Mouse (Mus musculus) CH12.LX (cell line): ENCODE measurements around the gene Macrod2. TPM values are rescaled to one million over a fixed set of nuclear protein-coding genes. Genes with fewer than 3 reads are reported as not detected.

Source experiments
- DNase-seq: peaks from one replicate; pipeline ENCODE4 v3.0.0-alpha.2; 2013; ENCODE audit errors: extremely low read depth
- H3K27ac ChIP-seq: 2 replicates; pipeline ENCODE4 v1.5.1; 2012; ENCODE audit warnings: low read depth, mild to moderate bottlenecking, control low read depth, moderate library complexity; ENCODE audit not compliant: insufficient read depth
- H3K27me3 ChIP-seq: replicated peaks from 2 replicates; pipeline ENCODE3; 2012; ENCODE audit warnings: inconsistent platforms
- H3K36me3 ChIP-seq, 2 experiments: replicated peaks in 1 of 2; 2 replicates each; pipeline versions ENCODE3 to v1.6.1; 2012; ENCODE audit warnings: inconsistent platforms in 1 of 2, low read length in 1 of 2, mild to moderate bottlenecking in 1 of 2, mixed read lengths in 1 of 2, moderate library complexity in 1 of 2; ENCODE audit not compliant: control insufficient read depth in 1 of 2, insufficient read depth in 1 of 2
- H3K4me1 ChIP-seq, 2 experiments: 2 replicates each; pipeline ENCODE4 v1.6.1; 2012; ENCODE audit warnings: inconsistent platforms in 1 of 2, moderate library complexity in 1 of 2; ENCODE audit not compliant: insufficient read depth in 2 of 2, control insufficient read depth in 1 of 2
- H3K4me2 ChIP-seq: 2 replicates; pipeline ENCODE4 v1.6.1; 2012; ENCODE audit warnings: low read depth, mild to moderate bottlenecking, control low read depth; ENCODE audit not compliant: poor library complexity, insufficient read depth, severe bottlenecking
- H3K4me3 ChIP-seq, 3 experiments: fragments of 150-350 bp in 1 of 3; sonication (generic) in 1 of 3; replicated peaks in 1 of 3; 2 replicates each; pipeline versions ENCODE3 to v1.5.1; 2011 to 2012; ENCODE audit warnings: low read depth in 2 of 3, low read length in 2 of 3, mild to moderate bottlenecking in 2 of 3, moderate library complexity in 2 of 3, control low read depth in 1 of 3, improper control_type of control experiment in 1 of 3, inconsistent platforms in 1 of 3, mixed read lengths in 1 of 3; ENCODE audit not compliant: poor library complexity in 1 of 3
- H3K79me2 ChIP-seq: replicated peaks from 2 replicates; pipeline ENCODE4 v1.6.1; 2012; ENCODE audit warnings: mild to moderate bottlenecking, moderate library complexity; ENCODE audit not compliant: control insufficient read depth, poor library complexity, insufficient read depth, severe bottlenecking; ENCODE audit errors: extremely low read depth
- H3K9ac ChIP-seq: 2 replicates; pipeline ENCODE4 v1.6.1; 2012; ENCODE audit warnings: low read depth, mild to moderate bottlenecking, control low read depth, moderate library complexity; ENCODE audit not compliant: insufficient read depth
- H3K9me3 ChIP-seq: replicated peaks from 2 replicates; pipeline ENCODE3; 2012; ENCODE audit warnings: low read length, inconsistent platforms, mixed read lengths
- BHLHE40 ChIP-seq: IDR thresholded peaks from 2 replicates; pipeline ENCODE4 v1.6.1; 2011; ENCODE audit warnings: mild to moderate bottlenecking, low read depth, low read length, improper control_type of control experiment
- CHD2 ChIP-seq: IDR thresholded peaks from 2 replicates; pipeline ENCODE4 v1.6.1; 2011; ENCODE audit warnings: low read length, improper control_type of control experiment
- CTCF ChIP-seq, 2 experiments: IDR thresholded peaks in 1 of 2; conservative IDR thresholded peaks in 1 of 2; 2 replicates each; pipeline ENCODE4 v1.5.1; 2011 to 2012; ENCODE audit warnings: low read depth in 2 of 2, low read length in 2 of 2, improper control_type of control experiment in 1 of 2, inconsistent platforms in 1 of 2, mild to moderate bottlenecking in 1 of 2, moderate library complexity in 1 of 2
- EP300 ChIP-seq: IDR thresholded peaks from 2 replicates; pipeline ENCODE4 v1.6.1; 2011; ENCODE audit warnings: low read length, improper control_type of control experiment
- GABPA ChIP-seq: IDR thresholded peaks from 2 replicates; pipeline ENCODE4 v1.6.1; 2012; ENCODE audit warnings: low read depth, low read length, improper control_type of control experiment, inconsistent platforms; ENCODE audit not compliant: insufficient replicate concordance
- HCFC1 ChIP-seq: IDR thresholded peaks from 2 replicates; pipeline ENCODE4 v1.6.1; 2012; ENCODE audit warnings: low read depth, mild to moderate bottlenecking, inconsistent platforms, low read length, improper control_type of control experiment
- JUN ChIP-seq: IDR thresholded peaks from 2 replicates; pipeline ENCODE4 v1.6.1; 2011; ENCODE audit warnings: low read depth, mild to moderate bottlenecking, low read length, improper control_type of control experiment, moderate library complexity; ENCODE audit not compliant: insufficient read depth
- KAT2A ChIP-seq: IDR thresholded peaks from 2 replicates; pipeline ENCODE4 v1.6.1; 2012; ENCODE audit warnings: low read length, improper control_type of control experiment, inconsistent platforms; ENCODE audit not compliant: insufficient replicate concordance
- MAFK ChIP-seq: IDR thresholded peaks from 2 replicates; pipeline ENCODE4 v1.6.1; 2011; ENCODE audit warnings: low read length, improper control_type of control experiment; ENCODE audit not compliant: insufficient replicate concordance
- MAX ChIP-seq: IDR thresholded peaks from 2 replicates; pipeline ENCODE4 v1.6.1; 2011; ENCODE audit warnings: low read length, improper control_type of control experiment
- MAZ ChIP-seq: IDR thresholded peaks from 2 replicates; pipeline ENCODE4 v1.6.1; 2012; ENCODE audit warnings: low read depth, mild to moderate bottlenecking, inconsistent platforms, low read length, improper control_type of control experiment, moderate library complexity
- MXI1 ChIP-seq: IDR thresholded peaks from 2 replicates; pipeline ENCODE4 v1.6.1; 2011; ENCODE audit warnings: mild to moderate bottlenecking, low read depth, low read length, improper control_type of control experiment
- PAX5 ChIP-seq: IDR thresholded peaks from 2 replicates; pipeline ENCODE4 v1.6.1; 2012; ENCODE audit warnings: low read length, inconsistent platforms, mixed read lengths
- POLR2A ChIP-seq: IDR thresholded peaks from 2 replicates; pipeline ENCODE4 v1.6.1; 2011; ENCODE audit warnings: low read depth, mild to moderate bottlenecking, improper control_type of control experiment, low read length
- POLR2AphosphoS2 ChIP-seq: IDR thresholded peaks from 2 replicates; pipeline ENCODE4 v1.6.1; 2011; ENCODE audit warnings: low read depth, low read length, improper control_type of control experiment
- RAD21 ChIP-seq: IDR thresholded peaks from 2 replicates; pipeline ENCODE4 v1.6.1; 2011; ENCODE audit warnings: low read depth, mild to moderate bottlenecking, low read length, improper control_type of control experiment, moderate library complexity
- RCOR1 ChIP-seq: conservative IDR thresholded peaks from 2 replicates; pipeline ENCODE4 v1.6.1; 2012; ENCODE audit warnings: low read depth, mild to moderate bottlenecking, inconsistent platforms, low read length, improper control_type of control experiment
- SIN3A ChIP-seq: IDR thresholded peaks from 2 replicates; pipeline ENCODE4 v1.6.1; 2012; ENCODE audit warnings: low read length, improper control_type of control experiment, inconsistent platforms
- SMC3 ChIP-seq: IDR thresholded peaks from 2 replicates; pipeline ENCODE4 v1.6.1; 2011; ENCODE audit warnings: low read depth, low read length, improper control_type of control experiment
- TBP ChIP-seq: conservative IDR thresholded peaks from 2 replicates; pipeline ENCODE4 v1.6.1; 2011; ENCODE audit warnings: low read depth, low read length, improper control_type of control experiment
- UBTF ChIP-seq: IDR thresholded peaks from 2 replicates; pipeline ENCODE4 v1.6.1; 2012; ENCODE audit warnings: low read depth, mild to moderate bottlenecking, inconsistent platforms, low read length, improper control_type of control experiment, moderate library complexity
- USF2 ChIP-seq: conservative IDR thresholded peaks from 2 replicates; pipeline ENCODE4 v1.6.1; 2011; ENCODE audit warnings: low read depth, low read length, improper control_type of control experiment
- ZKSCAN1 ChIP-seq: IDR thresholded peaks from 2 replicates; pipeline ENCODE4 v1.6.1; 2012; ENCODE audit warnings: low read depth, inconsistent platforms, low read length, improper control_type of control experiment, borderline replicate concordance
- dilution Hi-C: fragments of 300-500 bp; cut with MboI; formaldehyde crosslinking; loops from 2 replicates; pipeline ENCODE4 v1.14.3; 2020; ENCODE audit warnings: low sequenced_read_pairs; ENCODE audit not compliant: extremely low pct_unique_long_range_greater_than_20kb, extremely low pct_ligation_motif_present
- in situ Hi-C: fragments of 300-500 bp; cut with MboI; formaldehyde crosslinking; loops from 3 replicates; pipeline ENCODE4 v1.14.3; 2019; ENCODE audit warnings: low sequenced_read_pairs, low pct_ligation_motif_present, low pct_unique_long_range_greater_than_20kb, mixed read lengths
- polyA plus RNA-seq: library from polyadenylated mRNA; unstranded; fragments of >175 nt; gene quantifications from 2 replicates; pipeline ENCODE4 v1.2.1, GENCODE M21; 2012; ENCODE audit warnings: low read depth; ENCODE audit not compliant: insufficient read length
- total RNA-seq, 2 experiments: library from RNA; depleted of rRNA; stranded (reverse); fragments of 300-350 nt in 1 of 2; fragments of >200 nt in 1 of 2; gene quantifications; 2 replicates each; pipeline ENCODE4 v1.2.3; 2012 to 2014

The Macrod2 gene
- total and polyA plus RNA-seq, 3 experiments = not detected

- Histone ChIP-seq H3K4me2 (no peak within 1 kb of the TSS), H3K79me2 (no peaks in the 10 kb centered on the region), H3K4me3 (no peak within 1 kb of the TSS)
- in situ Hi-C loops = no loop called here
- DNase-seq = no peak
- TF ChIP-seq MAZ (no peak), HCFC1 (no peak)
- TF ChIP-seq, all 38 proteins: peak for 0
- Histone ChIP-seq H3K27ac (no peak within 1 kb of the TSS), H3K27me3 (no peaks in the 10 kb centered on the region), H3K9me3 (no peaks in the 10 kb centered on the region), H3K9ac (no peak within 1 kb of the TSS), H3K36me3 (no peaks in the 10 kb centered on the region), H3K4me1 (no peaks in the 10 kb centered on the region)
- dilution Hi-C loops = no loop called here
These were observed 5.6 kb upstream of the Macrod2 start, which contains the start of gene Sel1l2 for GRCm38 (mm10) chr2:140389525-140389924. Sel1l2 (minus strand) TSS chr2:140389706.

GRCm38 (mm10) chr2:140395744-140396231, 679 bp downstream of the Macrod2 start:
- H3K36me3 ChIP-seq = no peaks in the 10 kb centered on the region
- H3K27ac ChIP-seq = no peak overlapping the region
- dilution Hi-C loops (no loop called here), in situ Hi-C loops (no loop called here)
- TF ChIP-seq SMC3 (no peak), POLR2AphosphoS2 (no peak), HCFC1 (no peak), BHLHE40 (no peak), TBP (no peak), MAX (no peak), CTCF (conservative IDR thresholded peaks at IDR 0.05 in 1 of 2, IDR thresholded peaks at IDR 0.05 in 1 of 2; ENCODE audit: low read depth in 2 of 2, low read length in 2 of 2) (no peak), MAFK (no peak)
- H3K4me2 ChIP-seq = no peak overlapping the region
- no peak for DNase-seq
- H3K9ac ChIP-seq = no peak overlapping the region
- peaks cover 6% of the 10 kb centered on the region for H3K9me3 ChIP-seq
- no peaks in the 10 kb centered on the region for H3K4me1 ChIP-seq
- H3K79me2 ChIP-seq = no peaks in the 10 kb centered on the region
- no peaks in the 10 kb centered on the region for H3K27me3 ChIP-seq
- H3K4me3 ChIP-seq = no peak overlapping the region

DNA sequence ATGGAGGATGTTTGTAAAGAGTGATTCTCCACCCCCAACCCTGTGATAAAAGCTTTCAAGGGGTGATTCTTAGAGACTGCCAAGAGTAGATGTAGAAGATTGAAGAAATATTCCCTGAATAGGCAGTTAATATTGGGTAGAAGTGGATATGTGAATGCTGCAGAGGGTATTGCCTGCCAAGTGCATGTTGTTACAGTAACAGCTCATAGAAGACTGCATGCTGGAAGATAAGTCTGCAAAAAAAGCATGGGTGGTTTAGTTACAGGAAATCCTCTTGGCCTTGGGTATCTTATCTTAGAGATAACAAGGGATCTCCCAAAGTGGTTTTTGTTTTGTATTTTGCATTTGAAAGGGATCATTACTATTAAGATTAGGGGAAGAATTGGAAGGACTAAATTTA, 30.7 kb downstream of the Macrod2 start:
- H3K9me3 ChIP-seq = no peaks in the 10 kb centered on the region
- no peaks in the 10 kb centered on the region for H3K36me3 ChIP-seq
- TF ChIP-seq PAX5 (no peak), RAD21 (no peak), MXI1 (no peak), CTCF (conservative IDR thresholded peaks at IDR 0.05 in 1 of 2, IDR thresholded peaks at IDR 0.05 in 1 of 2; ENCODE audit: low read depth in 2 of 2, low read length in 2 of 2) (no peak), UBTF (no peak), POLR2A (no peak), SIN3A (no peak), RCOR1 (no peak), SMC3 (no peak), USF2 (no peak), TBP (no peak), ZKSCAN1 (no peak), KAT2A (no peak), MAFK (no peak), GABPA (no peak), EP300 (no peak), MAX (no peak), JUN (no peak), CHD2 (no peak)
- TF ChIP-seq, all 38 proteins: peak for 0
- Histone ChIP-seq H3K79me2 (no peaks in the 10 kb centered on the region), H3K4me2 (no peak overlapping the region), H3K9ac (no peak overlapping the region), H3K27ac (no peak overlapping the region), H3K27me3 (no peaks in the 10 kb centered on the region), H3K4me3 (no peak overlapping the region), H3K4me1 (no peaks in the 10 kb centered on the region)
- no peak for DNase-seq
- in situ Hi-C loops = no loop called here
- dilution Hi-C loops = no loop called here
